Mouse (Mus musculus): Measurements from ENCODE around the gene Cep57l1.

DNA sequence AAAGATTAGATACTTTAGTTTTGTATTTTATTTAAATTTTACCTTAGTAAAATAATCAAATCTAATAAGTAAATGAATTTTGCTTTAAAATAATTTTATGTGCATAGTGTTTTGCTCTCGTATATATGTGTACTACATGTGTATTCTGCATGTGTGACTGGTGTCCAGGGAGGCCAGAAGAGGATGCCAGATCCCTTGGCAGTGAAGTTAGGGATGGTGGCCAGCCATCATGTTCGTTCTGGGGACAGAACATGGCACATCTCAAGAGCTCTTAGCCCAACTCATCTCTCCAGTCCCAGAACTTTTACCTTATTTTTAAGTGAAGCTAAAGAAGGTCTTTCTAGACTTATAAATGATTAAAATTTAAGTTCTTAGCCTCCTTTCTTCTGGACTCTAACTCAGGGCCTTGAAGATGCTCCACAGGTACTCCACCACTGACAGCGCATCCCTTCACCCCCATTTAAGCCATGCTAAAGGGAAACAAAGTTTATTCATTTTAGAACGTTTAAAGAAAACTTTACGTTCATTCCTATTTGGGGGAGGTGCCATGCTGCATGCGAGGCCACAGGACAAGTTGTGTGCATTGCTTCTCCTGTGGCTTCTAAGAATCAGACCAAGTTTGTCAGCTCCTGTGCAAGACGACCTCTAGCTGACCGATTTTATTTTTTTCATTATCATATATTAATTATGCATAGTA lies 8.5 kb upstream of the Cep57l1 start:
- no peak for TF ChIP-seq POLR2A (IDR thresholded peaks at IDR 0.05; ENCODE audit: borderline replicate concordance, low read depth, low read length)
- TF ChIP-seq CTCF (IDR thresholded peaks at IDR 0.05; ENCODE audit: low read depth, low read length), result no peak
